Mouse (Mus musculus): Measurements from ENCODE around the gene Ifi207.
"Not testable (repeated sequence)": the region's sequence is repeated elsewhere in the genome, so short reads cannot be mapped to it uniquely, and the experiment has no call there.

The Ifi207 gene

GRCm38 (mm10) chr1:173741656-173742055 is at the start of gene Ifi207:
Gene Ifi207 (minus strand): TSS chr1:173741747.
- no peak for DNase-seq

DNA sequence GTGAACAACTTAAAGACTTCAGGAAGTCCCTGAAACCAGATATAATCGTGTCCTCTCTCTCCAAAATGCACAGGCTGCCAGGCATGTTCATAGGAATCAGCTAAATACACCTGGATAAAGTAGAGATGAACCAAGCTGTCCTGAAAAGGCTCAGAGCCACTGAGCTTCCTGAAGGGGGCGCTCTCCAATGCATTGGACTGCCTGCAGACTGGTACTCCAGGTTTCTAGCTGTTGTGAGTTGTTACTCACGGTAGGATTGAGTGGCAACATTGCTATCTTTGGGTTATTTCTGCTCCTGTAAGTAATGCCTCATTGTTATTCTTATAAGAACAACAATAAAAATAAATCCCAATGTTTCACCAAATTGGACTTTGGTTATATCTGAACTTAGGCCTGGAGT is 31.9 kb upstream of the Ifi207 start:
- DNase-seq, result not testable (repeated sequence)

- DNase-seq, result not testable (repeated sequence)
These were observed 25.5 kb upstream of the Ifi207 start, which contains the start of gene Ifi204 for GRCm38 (mm10) chr1:173766848-173767617. Gene Ifi204 (minus strand): TSS chr1:173766943.

DNA sequence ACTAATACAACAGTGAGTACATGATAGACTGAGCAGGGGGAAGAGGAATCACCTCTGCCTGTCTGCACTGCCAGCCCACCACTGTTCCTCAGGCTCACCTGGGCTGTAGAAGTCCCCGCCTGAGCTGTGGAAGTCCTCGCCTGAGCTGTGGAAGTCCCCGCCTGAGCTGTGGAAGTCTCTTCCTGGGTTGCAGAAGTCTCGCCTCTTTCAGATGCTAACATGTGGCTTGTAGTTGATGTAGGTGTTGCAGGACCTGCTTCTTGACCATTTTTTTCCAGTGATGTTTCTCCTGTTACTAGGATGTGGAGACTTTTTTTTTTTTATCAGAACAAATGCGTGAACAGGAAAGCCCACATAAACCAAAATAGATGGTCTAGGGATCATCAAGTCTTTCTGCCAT is 18.5 kb upstream of the Ifi207 start:
- not testable (repeated sequence) for DNase-seq

GRCm38 (mm10) chr1:173742262-173742661 is 715 bp upstream of the Ifi207 start:
- no peak for DNase-seq

- DNase-seq, result no peak
These were observed 1.0 kb downstream of the Ifi207 start for GRCm38 (mm10) chr1:173740537-173740936.

- no peak for DNase-seq
These were observed 4.6 kb downstream of the Ifi207 start for GRCm38 (mm10) chr1:173736986-173737385.

DNA sequence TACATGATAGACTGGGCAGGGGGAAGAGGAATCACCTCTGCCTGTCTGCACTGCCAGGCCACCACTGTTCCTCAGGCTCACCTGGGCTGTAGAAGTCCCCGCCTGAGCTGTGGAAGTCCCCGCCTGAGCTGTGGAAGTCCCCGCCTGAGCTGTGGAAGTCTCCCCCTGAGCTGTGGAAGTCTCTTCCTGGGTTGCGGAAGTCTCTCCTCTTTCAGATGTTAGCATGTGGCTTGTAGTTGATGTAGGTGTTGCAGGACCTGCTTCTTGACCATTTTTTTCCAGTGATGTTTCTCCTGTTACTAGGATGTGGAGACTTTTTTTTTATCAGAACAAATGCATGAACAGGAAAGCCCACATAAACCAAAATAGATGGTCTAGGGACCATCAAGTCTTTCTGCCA is 6.5 kb downstream of the Ifi207 start:
- not testable (repeated sequence) for DNase-seq

- DNase-seq, result no peak
These were observed 8.3 kb downstream of the Ifi207 start for GRCm38 (mm10) chr1:173733219-173733618.

DNA sequence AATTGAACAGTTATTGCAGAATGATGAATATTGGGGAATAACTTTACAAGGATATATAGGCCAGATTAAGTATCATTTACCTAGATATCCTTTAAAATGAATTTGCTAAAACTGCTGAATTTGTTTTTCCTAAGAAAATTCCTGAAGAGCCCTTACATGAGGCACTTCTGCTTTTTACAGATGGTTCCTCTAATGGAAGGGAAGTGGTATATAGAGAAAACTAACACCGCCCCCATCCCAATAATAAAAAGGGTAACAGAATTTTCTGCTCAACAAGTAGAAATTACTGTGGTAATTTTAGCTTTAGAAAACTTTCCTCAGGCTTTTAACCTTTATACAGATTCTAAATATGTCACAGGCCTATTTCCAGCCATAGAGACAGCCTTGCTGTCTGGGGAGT is 47.3 kb downstream of the Ifi207 start:
- DNase-seq, result no peak

DNA sequence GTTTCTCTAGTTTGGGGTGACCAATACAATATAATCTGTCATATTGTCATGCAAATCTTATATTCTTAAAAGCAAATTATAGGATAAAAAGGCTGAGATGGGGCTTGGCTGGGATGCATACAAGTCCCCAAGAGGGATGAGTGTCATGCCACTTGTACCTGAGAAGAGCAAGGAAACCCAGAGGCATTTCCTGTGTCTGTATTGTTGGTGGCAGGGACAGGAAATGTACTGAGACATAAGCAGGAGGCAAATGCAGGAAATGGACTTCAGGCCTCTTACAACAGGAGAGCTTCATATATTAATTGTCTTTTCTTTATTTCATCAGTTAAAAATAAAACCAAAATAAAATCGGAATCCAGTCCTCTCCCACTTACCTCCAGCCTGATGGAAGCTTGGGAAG is 62.9 kb downstream of the Ifi207 start:
- DNase-seq, result not testable (repeated sequence)

- not testable (repeated sequence) for DNase-seq
These were observed 68.0 kb downstream of the Ifi207 start, which contains the start of gene Ifi208 for GRCm38 (mm10) chr1:173673458-173674097. Gene Ifi208 (plus strand): TSS chr1:173673675.

Data from spleen, adult 18-20 months (tissue).